Mouse (Mus musculus) heart, embryonic 12.5 days (tissue): Measurements from ENCODE around the gene Grb10. TPM values are rescaled to one million over a fixed set of nuclear protein-coding genes. Genes with fewer than 3 reads are reported as not detected.

Experiments
- ATAC-seq: fragments of 200-750 bp; cut with Nextera tagmentation; 2 replicates; pipeline ENCODE4 v1.8.0; 2017; ENCODE audit warnings: moderate TSS enrichment, moderate library complexity; ENCODE audit not compliant: insufficient number of reproducible peaks, low FRiP score
- H3K27ac ChIP-seq: fragments of 300-500 bp; sonication (generic); 2 replicates; pipeline ENCODE4 v1.5.1; 2016; ENCODE audit warnings: mild to moderate bottlenecking, moderate library complexity; ENCODE audit not compliant: poor library complexity, severe bottlenecking
- H3K27me3 ChIP-seq: fragments of 300-500 bp; sonication (generic); replicated peaks from 2 replicates; pipeline ENCODE4 v1.6.1; 2016; ENCODE audit warnings: mild to moderate bottlenecking, moderate library complexity
- H3K36me3 ChIP-seq: fragments of 300-500 bp; sonication (generic); 2 replicates; pipeline ENCODE4 v1.6.1; 2016; ENCODE audit warnings: mild to moderate bottlenecking, moderate library complexity
- H3K4me1 ChIP-seq: fragments of 300-500 bp; sonication (generic); replicated peaks from 2 replicates; pipeline ENCODE4 v1.6.1; 2016; ENCODE audit warnings: mild to moderate bottlenecking
- H3K4me2 ChIP-seq: fragments of 300-500 bp; sonication (generic); 2 replicates; pipeline ENCODE4 v1.6.1; 2016; ENCODE audit warnings: mild to moderate bottlenecking, moderate library complexity
- H3K4me3 ChIP-seq: fragments of 300-500 bp; sonication (generic); 2 replicates; pipeline ENCODE4 v1.5.1; 2016; ENCODE audit warnings: mild to moderate bottlenecking
- H3K9ac ChIP-seq: fragments of 300-500 bp; sonication (generic); 2 replicates; pipeline ENCODE4 v1.6.1; 2016; ENCODE audit warnings: mild to moderate bottlenecking, moderate library complexity
- H3K9me3 ChIP-seq: fragments of 300-500 bp; sonication (generic); replicated peaks from 2 replicates; pipeline ENCODE4 v1.6.1; 2016; ENCODE audit warnings: mild to moderate bottlenecking, moderate library complexity
- WGBS: fragments of 180-500 bp; shearing (Covaris S2); methylation state at CpG from one replicate; pipeline ENCODE4 v1.1.7; 2016; 5-methylcytosine and 5-hydroxymethylcytosine counted together
- polyA plus RNA-seq: library from polyadenylated mRNA; unstranded; fragments of >200 nt; fragmentation: Nextera tagmentation; extraction: Ambion mirVana; gene quantifications from 2 replicates; pipeline ENCODE4 v1.2.1, GENCODE M21; 2016

Grb10 gene
- polyA plus RNA-seq, 1 experiment from 2014 or later, result 830 TPM

- H3K9ac ChIP-seq, result no peak overlapping the region
- no peaks in the 10 kb centered on the region for H3K27me3 ChIP-seq
- no peak for ATAC-seq
- no peak overlapping the region for H3K4me2 ChIP-seq
- no peak overlapping the region for H3K4me3 ChIP-seq
- H3K9me3 ChIP-seq, result no peaks in the 10 kb centered on the region; the same call in 1 of the 2 replicates
- 90% methylated on average over 11 of the region's 11 CpGs for WGBS
- H3K27ac ChIP-seq, result 0 out of 2 replicates have a peak overlapping the region, but pooled peaks have one; percentile 32
- peaks cover 56% of the 10 kb centered on the region for H3K36me3 ChIP-seq
- peaks cover 25% of the 10 kb centered on the region for H3K4me1 ChIP-seq
Measured at GRCm38 (mm10) chr11:11930527-11930926, 108.0 kb downstream of the Grb10 start.

- WGBS, result 85% methylated on average over 3 of the region's 3 CpGs
- no peak overlapping the region for H3K4me2 ChIP-seq
- no peaks in the 10 kb centered on the region; the same call in 1 of the 2 replicates for H3K9me3 ChIP-seq
- ATAC-seq, result no peak
- H3K27me3 ChIP-seq, result no peaks in the 10 kb centered on the region
- peaks cover 45% of the 10 kb centered on the region for H3K36me3 ChIP-seq
- H3K4me3 ChIP-seq, result no peak overlapping the region
- no peak overlapping the region for H3K9ac ChIP-seq
- H3K4me1 ChIP-seq, result peaks cover 22% of the 10 kb centered on the region
- H3K27ac ChIP-seq, result peak overlapping the region; percentile 44
Measured at GRCm38 (mm10) chr11:11929059-11929458, 109.4 kb downstream of the Grb10 start.

- Histone ChIP-seq H3K9me3 (no peaks in the 10 kb centered on the region; the same call in 1 of the 2 replicates), H3K27me3 (no peaks in the 10 kb centered on the region), H3K4me3 (no peak overlapping the region), H3K36me3 (peaks cover 40% of the 10 kb centered on the region), H3K4me1 (peaks cover 24% of the 10 kb centered on the region), H3K9ac (no peak overlapping the region), H3K4me2 (no peak overlapping the region), H3K27ac (peak overlapping the region; percentile 44)
- WGBS, result 82% methylated on average over 2 of the region's 2 CpGs
- no peak for ATAC-seq
Measured at GRCm38 (mm10) chr11:11928586-11928985, 109.9 kb downstream of the Grb10 start.

GRCm38 (mm10) chr11:11923900-11924299 is 114.6 kb downstream of the Grb10 start:
- 86% methylated on average over 3 of the region's 3 CpGs for WGBS
- Histone ChIP-seq H3K4me2 (no peak overlapping the region), H3K4me3 (no peak overlapping the region), H3K9me3 (no peaks in the 10 kb centered on the region), H3K4me1 (0 out of 2 replicates have a peak, but pooled peaks cover 4% of the 10 kb centered on the region), H3K36me3 (peaks cover 3% of the 10 kb centered on the region; the same call in 1 of the 2 replicates), H3K27me3 (no peaks in the 10 kb centered on the region), H3K27ac (no peak overlapping the region), H3K9ac (no peak overlapping the region)
- no peak; the same call in 1 of the 2 replicates for ATAC-seq

GRCm38 (mm10) chr11:11923345-11923744 is 115.1 kb downstream of the Grb10 start:
- 63% methylated on average over 3 of the region's 3 CpGs for WGBS
- peak; percentile 81 for ATAC-seq
- H3K9me3 ChIP-seq, result no peaks in the 10 kb centered on the region
- H3K27me3 ChIP-seq, result no peaks in the 10 kb centered on the region
- no peak overlapping the region for H3K27ac ChIP-seq
- no peaks in the 10 kb centered on the region for H3K36me3 ChIP-seq
- 0 out of 2 replicates have a peak, but pooled peaks cover 4% of the 10 kb centered on the region for H3K4me1 ChIP-seq
- H3K4me3 ChIP-seq, result no peak overlapping the region
- H3K4me2 ChIP-seq, result no peak overlapping the region
- no peak overlapping the region for H3K9ac ChIP-seq

- no peak overlapping the region for H3K4me3 ChIP-seq
- no peaks in the 10 kb centered on the region for H3K27me3 ChIP-seq
- no peak overlapping the region for H3K27ac ChIP-seq
- 0 out of 2 replicates have a peak, but pooled peaks cover 4% of the 10 kb centered on the region for H3K4me1 ChIP-seq
- no peak for ATAC-seq
- H3K36me3 ChIP-seq, result no peaks in the 10 kb centered on the region
- no peak overlapping the region for H3K4me2 ChIP-seq
- H3K9me3 ChIP-seq, result no peaks in the 10 kb centered on the region
- H3K9ac ChIP-seq, result no peak overlapping the region
- 92% methylated on average over 2 of the region's 2 CpGs for WGBS
Measured at GRCm38 (mm10) chr11:11922106-11922505, 116.4 kb downstream of the Grb10 start.

- H3K27me3 ChIP-seq, result no peaks in the 10 kb centered on the region
- ATAC-seq, result no peak
- H3K27ac ChIP-seq, result no peak overlapping the region
- H3K4me2 ChIP-seq, result no peak overlapping the region
- H3K4me1 ChIP-seq, result peaks cover 6% of the 10 kb centered on the region; the same call in 1 of the 2 replicates
- WGBS, result 53% methylated on average over 7 of the region's 7 CpGs
- H3K36me3 ChIP-seq, result no peaks in the 10 kb centered on the region
- H3K4me3 ChIP-seq, result no peak overlapping the region
- H3K9me3 ChIP-seq, result peaks cover 3% of the 10 kb centered on the region; the same call in 1 of the 2 replicates
- no peak overlapping the region for H3K9ac ChIP-seq
Measured at GRCm38 (mm10) chr11:11907703-11908413, 130.6 kb downstream of the Grb10 start.

- Histone ChIP-seq H3K4me2 (no peak overlapping the region), H3K27me3 (no peaks in the 10 kb centered on the region), H3K27ac (no peak overlapping the region), H3K4me1 (peaks cover 17% of the 10 kb centered on the region), H3K9me3 (peaks cover 3% of the 10 kb centered on the region; the same call in 1 of the 2 replicates), H3K4me3 (no peak overlapping the region), H3K36me3 (no peaks in the 10 kb centered on the region), H3K9ac (no peak overlapping the region)
- ATAC-seq, result no peak
Measured at GRCm38 (mm10) chr11:11905518-11905917, 133.0 kb downstream of the Grb10 start.

GRCm38 (mm10) chr11:11904995-11905394 is 133.5 kb downstream of the Grb10 start:
- Histone ChIP-seq H3K9ac (no peak overlapping the region), H3K4me1 (peaks cover 17% of the 10 kb centered on the region), H3K9me3 (peaks cover 3% of the 10 kb centered on the region; the same call in 1 of the 2 replicates), H3K4me3 (no peak overlapping the region), H3K27ac (no peak overlapping the region), H3K27me3 (no peaks in the 10 kb centered on the region), H3K36me3 (no peaks in the 10 kb centered on the region), H3K4me2 (no peak overlapping the region)
- ATAC-seq, result no peak
- WGBS, result 79% methylated on average over 5 of the region's 5 CpGs

- no peak overlapping the region for H3K4me2 ChIP-seq
- H3K4me1 ChIP-seq, result peaks cover 26% of the 10 kb centered on the region
- no peaks in the 10 kb centered on the region for H3K36me3 ChIP-seq
- H3K4me3 ChIP-seq, result no peak overlapping the region
- H3K9ac ChIP-seq, result no peak overlapping the region
- 12% methylated on average over 5 of the region's 5 CpGs for WGBS
- peak; percentile 89 for ATAC-seq
- H3K27me3 ChIP-seq, result no peaks in the 10 kb centered on the region
- peak overlapping the region; percentile 92 for H3K27ac ChIP-seq
- no peaks in the 10 kb centered on the region for H3K9me3 ChIP-seq
Measured at GRCm38 (mm10) chr11:11901509-11901908, 137.0 kb downstream of the Grb10 start.

GRCm38 (mm10) chr11:11898496-11898895 is 140.0 kb downstream of the Grb10 start:
- no peak overlapping the region for H3K4me3 ChIP-seq
- H3K27ac ChIP-seq, result peak overlapping the region; percentile 35
- 88% methylated on average over 3 of the region's 3 CpGs for WGBS
- H3K27me3 ChIP-seq, result no peaks in the 10 kb centered on the region
- H3K9me3 ChIP-seq, result no peaks in the 10 kb centered on the region
- no peak for ATAC-seq
- no peak overlapping the region for H3K4me2 ChIP-seq
- H3K9ac ChIP-seq, result no peak overlapping the region
- H3K4me1 ChIP-seq, result peaks cover 26% of the 10 kb centered on the region
- no peaks in the 10 kb centered on the region for H3K36me3 ChIP-seq
